Mouse (Mus musculus) MEL (cell line): ENCODE measurements around the gene Crtap. TPM values are rescaled to one million over a fixed set of nuclear protein-coding genes. Genes with fewer than 3 reads are reported as not detected.
A peak's percentile ranks its signal among the peaks of the same experiment; 100 is the strongest.
"Not testable (repeated sequence)": the region's sequence is repeated elsewhere in the genome, so short reads cannot be mapped to it uniquely, and the experiment has no call there.

ENCODE experiments used
- DNase-seq: peaks from one replicate; pipeline ENCODE4 v3.0.0; 2011; ENCODE audit warnings: low read depth, low spot score
- H3K27ac ChIP-seq: 2 replicates; pipeline ENCODE4 v1.5.1; 2012; ENCODE audit warnings: low read depth, mild to moderate bottlenecking, control low read depth, low read length, moderate library complexity; ENCODE audit not compliant: control insufficient read depth
- H3K27me3 ChIP-seq, 2 experiments: fragments of 150-350 bp in 1 of 2; sonication (generic) in 1 of 2; 2 replicates each; pipeline ENCODE4 v1.6.1; 2012; ENCODE audit warnings: low read length in 2 of 2, mild to moderate bottlenecking in 2 of 2, improper control_type of control experiment in 1 of 2, moderate library complexity in 1 of 2; ENCODE audit not compliant: insufficient read depth in 2 of 2, control insufficient read depth in 1 of 2
- H3K36me3 ChIP-seq, 2 experiments: 2 replicates each; pipeline ENCODE4 v1.6.1; 2012 to 2014; ENCODE audit warnings: low read length in 2 of 2, improper control_type of control experiment in 1 of 2, inconsistent platforms in 1 of 2, mild to moderate bottlenecking in 1 of 2; ENCODE audit not compliant: insufficient read depth in 2 of 2, control insufficient read depth in 1 of 2
- H3K4me1 ChIP-seq, 2 experiments: fragments of 150-350 bp in 1 of 2; sonication (generic) in 1 of 2; 2 replicates each; pipeline ENCODE4 v1.6.1; 2012; ENCODE audit warnings: low read length in 2 of 2, improper control_type of control experiment in 1 of 2, mild to moderate bottlenecking in 1 of 2; ENCODE audit not compliant: insufficient read depth in 2 of 2, control insufficient read depth in 1 of 2
- H3K4me3 ChIP-seq, 2 experiments: fragments of 150-350 bp in 1 of 2; sonication (generic) in 1 of 2; 2 replicates each; pipeline ENCODE4 v1.5.1; 2012; ENCODE audit warnings: low read depth in 2 of 2, low read length in 2 of 2, mild to moderate bottlenecking in 2 of 2, moderate library complexity in 2 of 2, control low read depth in 1 of 2, improper control_type of control experiment in 1 of 2; ENCODE audit not compliant: control insufficient read depth in 1 of 2, insufficient read depth in 1 of 2
- H3K79me2 ChIP-seq: 2 replicates; pipeline ENCODE4 v1.6.1; 2012; ENCODE audit warnings: mild to moderate bottlenecking, low read length, moderate library complexity; ENCODE audit not compliant: control insufficient read depth, poor library complexity, insufficient read depth
- H3K9ac ChIP-seq: 2 replicates; pipeline ENCODE4 v1.6.1; 2012; ENCODE audit warnings: low read depth, mild to moderate bottlenecking, control low read depth, low read length, moderate library complexity; ENCODE audit not compliant: control insufficient read depth, poor library complexity, severe bottlenecking
- H3K9me3 ChIP-seq: fragments of 150-350 bp; sonication (generic); replicated peaks from 2 replicates; pipeline ENCODE4 v1.6.1; 2012; ENCODE audit warnings: mild to moderate bottlenecking, low read length, improper control_type of control experiment, moderate library complexity; ENCODE audit not compliant: insufficient read depth
- BHLHE40 ChIP-seq: IDR thresholded peaks from 2 replicates; pipeline ENCODE4 v1.6.1; 2012; ENCODE audit warnings: low read depth, mild to moderate bottlenecking, inconsistent platforms, low read length, improper control_type of control experiment, borderline replicate concordance
- CHD1 ChIP-seq: IDR thresholded peaks from 2 replicates; pipeline ENCODE4 v1.6.1; 2012; ENCODE audit warnings: low read depth, mild to moderate bottlenecking, inconsistent platforms, low read length, improper control_type of control experiment
- CTCF ChIP-seq, 3 experiments: IDR thresholded peaks in 2 of 3; conservative IDR thresholded peaks in 1 of 3; 2 replicates each; pipeline ENCODE4 v1.5.1; 2011 to 2012; ENCODE audit warnings: low read length in 3 of 3, low read depth in 2 of 3, mild to moderate bottlenecking in 2 of 3, improper control_type of control experiment in 1 of 3, inconsistent platforms in 1 of 3, mixed read lengths in 1 of 3, moderate library complexity in 1 of 3; ENCODE audit not compliant: control insufficient read depth in 1 of 3, insufficient read depth in 1 of 3, poor library complexity in 1 of 3, severe bottlenecking in 1 of 3
- ELF1 ChIP-seq: IDR thresholded peaks from 2 replicates; pipeline ENCODE4 v1.6.1; 2014; ENCODE audit warnings: low read depth, mild to moderate bottlenecking, inconsistent platforms, low read length, improper control_type of control experiment, moderate library complexity
- HCFC1 ChIP-seq: IDR thresholded peaks from 2 replicates; pipeline ENCODE4 v1.6.1; 2012; ENCODE audit warnings: low read depth, mild to moderate bottlenecking, inconsistent platforms, low read length, improper control_type of control experiment, moderate library complexity
- JUND ChIP-seq: IDR thresholded peaks from 2 replicates; pipeline ENCODE4 v1.6.1; 2011; ENCODE audit warnings: low read depth, mild to moderate bottlenecking, improper control_type of control experiment, low read length
- MEF2A ChIP-seq: IDR thresholded peaks from 2 replicates; pipeline ENCODE4 v1.6.1; 2014; ENCODE audit warnings: low read depth, mild to moderate bottlenecking, inconsistent platforms, low read length, improper control_type of control experiment; ENCODE audit not compliant: poor library complexity, insufficient replicate concordance, severe bottlenecking; ENCODE audit errors: extremely low read depth
- MYC ChIP-seq: IDR thresholded peaks from 2 replicates; pipeline ENCODE4 v1.6.1; 2011; ENCODE audit warnings: low read depth, mild to moderate bottlenecking, low read length, improper control_type of control experiment, moderate library complexity
- NELFE ChIP-seq: IDR thresholded peaks from 2 replicates; pipeline ENCODE4 v1.6.1; 2011; ENCODE audit warnings: low read depth, low read length, improper control_type of control experiment
- POLR2A ChIP-seq, 2 experiments: IDR thresholded peaks; 2 replicates each; pipeline ENCODE4 v1.6.1; 2011 to 2012; ENCODE audit warnings: low read length in 2 of 2, mild to moderate bottlenecking in 2 of 2, control low read depth in 1 of 2, improper control_type of control experiment in 1 of 2, low read depth in 1 of 2, moderate library complexity in 1 of 2; ENCODE audit not compliant: control insufficient read depth in 1 of 2, insufficient read depth in 1 of 2, poor library complexity in 1 of 2
- RAD21 ChIP-seq: IDR thresholded peaks from 2 replicates; pipeline ENCODE4 v1.6.1; 2011; ENCODE audit warnings: mild to moderate bottlenecking, low read depth, low read length, improper control_type of control experiment
- SIN3A ChIP-seq: IDR thresholded peaks from 2 replicates; pipeline ENCODE4 v1.6.1; 2012; ENCODE audit warnings: low read length, improper control_type of control experiment, inconsistent platforms
- SMC3 ChIP-seq: IDR thresholded peaks from 2 replicates; pipeline ENCODE4 v1.6.1; 2011; ENCODE audit warnings: low read depth, low read length, improper control_type of control experiment
- TCF12 ChIP-seq: IDR thresholded peaks from 2 replicates; pipeline ENCODE4 v1.6.1; 2014; ENCODE audit warnings: low read depth, mild to moderate bottlenecking, inconsistent platforms, low read length, improper control_type of control experiment, moderate library complexity
- UBTF ChIP-seq: IDR thresholded peaks from 2 replicates; pipeline ENCODE4 v1.6.1; 2012; ENCODE audit warnings: low read depth, mild to moderate bottlenecking, inconsistent platforms, low read length, improper control_type of control experiment, moderate library complexity, borderline replicate concordance; ENCODE audit not compliant: insufficient read depth
- USF1 ChIP-seq: IDR thresholded peaks from 2 replicates; pipeline ENCODE4 v1.6.1; 2014; ENCODE audit warnings: low read depth, mild to moderate bottlenecking, inconsistent platforms, low read length, improper control_type of control experiment, moderate library complexity
- ZNF384 ChIP-seq: IDR thresholded peaks from 2 replicates; pipeline ENCODE4 v1.6.1; 2012; ENCODE audit warnings: low read depth, mild to moderate bottlenecking, inconsistent platforms, low read length, improper control_type of control experiment
- polyA plus RNA-seq, 2 experiments: library from polyadenylated mRNA; stranded (reverse) in 1 of 2; unstranded in 1 of 2; fragments of >175 nt in 1 of 2; fragments of >200 nt in 1 of 2; gene quantifications; 2 replicates each; pipeline versions ENCODE4 v1.2.1 to v1.2.4; 2012; ENCODE audit warnings: low replicate concordance in 2 of 2, low read depth in 1 of 2; ENCODE audit not compliant: insufficient read length in 2 of 2, insufficient read depth in 1 of 2, missing spikeins in 1 of 2
- total RNA-seq: library from RNA; depleted of rRNA; stranded (reverse); fragments of 300-350 nt; gene quantifications from 2 replicates; pipeline ENCODE4 v1.2.3, GENCODE M21; 2012

Gene Crtap
- total and polyA plus RNA-seq, 3 experiments = 21.5 to 62.2 TPM; not detected in 1

GRCm38 (mm10) chr9:114367783-114368470 is 22.5 kb downstream of the Crtap start (continued):
- TF ChIP-seq TCF12 = peak; percentile 71
- TF ChIP-seq HCFC1 = peak; percentile 60
- TF ChIP-seq ELF1 = peak; percentile 68
- peak; percentile 42 to 68; a peak in 2 of 4 replicates for TF ChIP-seq POLR2A (IDR thresholded peaks at IDR 0.05; ENCODE audit: control insufficient read depth in 1 of 2, insufficient read depth in 1 of 2, low read depth in 1 of 2, low read length in 2 of 2, poor library complexity in 1 of 2)
- peak; percentile 72 for TF ChIP-seq NELFE
- TF ChIP-seq CTCF (IDR thresholded peaks at IDR 0.05 in 2 of 3, conservative IDR thresholded peaks at IDR 0.05 in 1 of 3; ENCODE audit: control insufficient read depth in 1 of 3, insufficient read depth in 1 of 3, low read depth in 2 of 3, low read length in 3 of 3, poor library complexity in 1 of 3, severe bottlenecking in 1 of 3) = no peak
- TF ChIP-seq USF1 = no peak; the same call in 1 of the 2 replicates
- no peak for TF ChIP-seq MEF2A
- TF ChIP-seq JUND = no peak
- no peak for TF ChIP-seq SMC3
- TF ChIP-seq UBTF = no peak
- peak; percentile 96 for TF ChIP-seq MYC
- no peak for TF ChIP-seq ZNF384
- no peak for TF ChIP-seq RAD21
- no peak for TF ChIP-seq BHLHE40
- peak; percentile 81 for TF ChIP-seq SIN3A
- TF ChIP-seq CHD1 = no peak

GRCm38 (mm10) chr9:114329855-114330254 is 60.6 kb downstream of the Crtap start, which contains the start of gene Bcl2a1c:
Gene Bcl2a1c, plus strand, starts transcription at chr9:114330135.
- H3K9ac ChIP-seq, H3K9me3 ChIP-seq, H3K79me2 ChIP-seq, H3K36me3 ChIP-seq, H3K4me1 ChIP-seq, H3K27me3 ChIP-seq, H3K27ac ChIP-seq, H3K4me3 ChIP-seq: not testable (repeated sequence)
- peak; percentile 8 for DNase-seq

- H3K36me3 ChIP-seq, H3K4me1 ChIP-seq, H3K27me3 ChIP-seq, H3K9ac ChIP-seq, H3K9me3 ChIP-seq, DNase-seq, H3K27ac ChIP-seq, H3K4me3 ChIP-seq, H3K79me2 ChIP-seq: not testable (repeated sequence)
These were observed 62.1 kb downstream of the Crtap start for GRCm38 (mm10) chr9:114328332-114328731.
